Mouse (Mus musculus) ovary, adult 18-20 months (tissue): ENCODE data around the gene Cubn.
A peak's percentile ranks its signal among the peaks of the same experiment; 100 is the strongest.

ENCODE experiments used
- DNase-seq: peaks from one replicate; pipeline ENCODE4 v3.0.0; 2022; ENCODE audit warnings: low spot score, mixed read lengths

The Cubn gene

GRCm38 (mm10) chr2:13491734-13492133, at the start of gene Cubn:
Gene Cubn, minus strand, starts transcription at chr2:13491813.
- DNase-seq, result no peak

GRCm38 (mm10) chr2:13539860-13540259, 48.2 kb upstream of the Cubn start:
- no peak for DNase-seq

- DNase-seq, result no peak
Observed at GRCm38 (mm10) chr2:13538704-13539377, 47.2 kb upstream of the Cubn start.

- DNase-seq, result no peak
Observed at GRCm38 (mm10) chr2:13538258-13538657, 46.6 kb upstream of the Cubn start.

- DNase-seq, result no peak
Observed at GRCm38 (mm10) chr2:13537733-13538132, 46.1 kb upstream of the Cubn start.

GRCm38 (mm10) chr2:13536747-13537146, 45.1 kb upstream of the Cubn start:
- DNase-seq, result no peak

- DNase-seq, result no peak
Observed at GRCm38 (mm10) chr2:13530639-13531038, 39.0 kb upstream of the Cubn start.

- DNase-seq, result no peak
Observed at GRCm38 (mm10) chr2:13529253-13529933, 37.8 kb upstream of the Cubn start.

GRCm38 (mm10) chr2:13527531-13527930, 35.9 kb upstream of the Cubn start:
- peak; percentile 79 for DNase-seq

- no peak for DNase-seq
Observed at GRCm38 (mm10) chr2:13527125-13527524, 35.5 kb upstream of the Cubn start.

- no peak for DNase-seq
Observed at GRCm38 (mm10) chr2:13526205-13526604, 34.6 kb upstream of the Cubn start.

GRCm38 (mm10) chr2:13523540-13524456, 32.2 kb upstream of the Cubn start:
- DNase-seq, result no peak

- no peak for DNase-seq
Observed at GRCm38 (mm10) chr2:13522106-13522505, 30.5 kb upstream of the Cubn start.

GRCm38 (mm10) chr2:13514949-13515348, 23.3 kb upstream of the Cubn start:
- DNase-seq, result no peak

- no peak for DNase-seq
Observed at GRCm38 (mm10) chr2:13502717-13503116, 11.1 kb upstream of the Cubn start.

- no peak for DNase-seq
Observed at GRCm38 (mm10) chr2:13501553-13501952, 9.9 kb upstream of the Cubn start.

GRCm38 (mm10) chr2:13500298-13500999, 8.8 kb upstream of the Cubn start:
- DNase-seq, result no peak

- no peak for DNase-seq
Observed at GRCm38 (mm10) chr2:13499196-13499595, 7.6 kb upstream of the Cubn start.

GRCm38 (mm10) chr2:13496087-13496486, 4.5 kb upstream of the Cubn start:
- DNase-seq, result no peak

- no peak for DNase-seq
Observed at GRCm38 (mm10) chr2:13492927-13493326, 1.3 kb upstream of the Cubn start.

GRCm38 (mm10) chr2:13490480-13490879, 1.1 kb downstream of the Cubn start:
- DNase-seq, result no peak

GRCm38 (mm10) chr2:13486470-13486869, 5.1 kb downstream of the Cubn start:
- no peak for DNase-seq
